Mouse (Mus musculus) liver, embryonic 14.5 days (tissue): ENCODE measurements at regions not wholly inside any gene's neighbourhood (a gene's known extent, or its start where the extent isn't known, plus 50 kb on each side); places are given as distances from the start of the nearest gene placed in this dataset.
A peak's percentile ranks its signal among the peaks of the same experiment; 100 is the strongest.

Source experiments
- CTCF ChIP-seq: IDR thresholded peaks from 2 replicates; pipeline ENCODE4 v1.5.1; 2016; ENCODE audit warnings: antibody characterized with exemption, low read depth, control low read depth
- EP300 ChIP-seq: IDR thresholded peaks from 2 replicates; pipeline ENCODE4 v1.6.1; 2016; ENCODE audit warnings: antibody characterized with exemption, low read depth

GRCm38 (mm10) chr15:38431668-38432067 is 1006.3 kb downstream of the 4930447A16Rik start:
- no peak for TF ChIP-seq EP300
- TF ChIP-seq CTCF, result peak; percentile 17; the same call in 1 of the 2 replicates
